Mouse (Mus musculus) myocyte (in vitro differentiated cells): ENCODE results near the gene Ralgapa2.

Experiments
- CEBPB ChIP-seq: IDR thresholded peaks from 2 replicates; pipeline ENCODE4 v1.6.1; 2011; ENCODE audit warnings: mild to moderate bottlenecking, moderate library complexity; ENCODE audit not compliant: poor library complexity, insufficient read depth, severe bottlenecking
- E2F4 ChIP-seq: IDR thresholded peaks from one replicate; pipeline ENCODE4 v1.6.1; 2011; ENCODE audit warnings: mild to moderate bottlenecking, control low read depth, moderate library complexity; ENCODE audit not compliant: insufficient read depth
- MAX ChIP-seq: IDR thresholded peaks from one replicate; pipeline ENCODE4 v1.6.1; 2011; ENCODE audit warnings: low read depth, mild to moderate bottlenecking, control low read depth
- MYOD1 ChIP-seq, 3 experiments: IDR thresholded peaks; one replicate each; pipeline ENCODE4 v1.6.1; 2011; ENCODE audit warnings: control low read depth in 2 of 3, low read depth in 2 of 3, mild to moderate bottlenecking in 2 of 3, moderate library complexity in 1 of 3; ENCODE audit not compliant: insufficient read length in 2 of 3, control insufficient read depth in 1 of 3
- POLR2A ChIP-seq: IDR thresholded peaks from one replicate; pipeline ENCODE4 v1.6.1; 2011; ENCODE audit warnings: low read depth, mild to moderate bottlenecking, control low read depth, moderate library complexity; ENCODE audit not compliant: insufficient read length
- POLR2AphosphoS2 ChIP-seq: IDR thresholded peaks from one replicate; pipeline ENCODE4 v1.6.1; 2011; ENCODE audit warnings: low read depth, control low read depth; ENCODE audit not compliant: insufficient read length
- TCF12 ChIP-seq: IDR thresholded peaks from one replicate; pipeline ENCODE4 v1.6.1; 2011; ENCODE audit warnings: mild to moderate bottlenecking, control low read depth; ENCODE audit not compliant: poor library complexity, insufficient read depth, severe bottlenecking
- TCF3 ChIP-seq: IDR thresholded peaks from one replicate; pipeline ENCODE4 v1.6.1; 2011; ENCODE audit warnings: low read depth, control low read depth; ENCODE audit not compliant: insufficient read length
- USF1 ChIP-seq: IDR thresholded peaks from one replicate; pipeline ENCODE4 v1.6.1; 2011; ENCODE audit warnings: low read depth, mild to moderate bottlenecking, control low read depth, moderate library complexity

GRCm38 (mm10) chr2:146258736-146259469, 253.2 kb downstream of the Ralgapa2 start:
- TF ChIP-seq MAX (no peak), POLR2A (no peak), POLR2AphosphoS2 (no peak), E2F4 (no peak), TCF3 (no peak), USF1 (no peak), MYOD1 (IDR thresholded peaks at IDR 0.05; ENCODE audit: control insufficient read depth in 1 of 3, insufficient read length in 2 of 3, low read depth in 2 of 3) (no peak), TCF12 (no peak), CEBPB (no peak)
